Mouse (Mus musculus) midbrain, embryonic 11.5 days (tissue): ENCODE data around the gene Anxa5. TPM values are rescaled to one million over a fixed set of nuclear protein-coding genes. Genes with fewer than 3 reads are reported as not detected.

ENCODE experiments used
- ATAC-seq: fragments of 200-750 bp; cut with Nextera tagmentation; 2 replicates; pipeline ENCODE4 v1.8.0; 2017; ENCODE audit warnings: moderate TSS enrichment, moderate library complexity; ENCODE audit not compliant: low FRiP score
- DNase-seq: peaks from one replicate; pipeline ENCODE4 v3.0.0; 2015; ENCODE audit warnings: low spot score; ENCODE audit errors: missing footprints
- H3K27ac ChIP-seq: fragments of 300-500 bp; sonication (generic); 2 replicates; pipeline ENCODE4 v1.5.1; 2014; ENCODE audit warnings: low read depth, low read length
- H3K27me3 ChIP-seq: fragments of 300-500 bp; sonication (generic); 2 replicates; pipeline ENCODE4 v1.6.1; 2014; ENCODE audit warnings: mild to moderate bottlenecking, low read length, moderate library complexity, mixed read lengths; ENCODE audit not compliant: control insufficient read depth, insufficient read depth
- H3K36me3 ChIP-seq: fragments of 300-500 bp; sonication (generic); 2 replicates; pipeline ENCODE4 v1.6.1; 2014; ENCODE audit warnings: mild to moderate bottlenecking, low read length, moderate library complexity, mixed read lengths; ENCODE audit not compliant: control insufficient read depth, insufficient read depth
- H3K4me1 ChIP-seq: fragments of 300-500 bp; sonication (generic); 2 replicates; pipeline ENCODE4 v1.6.1; 2014; ENCODE audit warnings: low read length; ENCODE audit not compliant: control insufficient read depth, insufficient read depth
- H3K4me2 ChIP-seq: fragments of 300-500 bp; sonication (generic); 2 replicates; pipeline ENCODE4 v1.6.1; 2014; ENCODE audit warnings: mild to moderate bottlenecking, moderate library complexity
- H3K4me3 ChIP-seq: fragments of 300-500 bp; sonication (generic); 2 replicates; pipeline ENCODE4 v1.5.1; 2014; ENCODE audit warnings: low read depth, low read length
- H3K9ac ChIP-seq: fragments of 300-500 bp; sonication (generic); 2 replicates; pipeline ENCODE4 v1.6.1; 2014; ENCODE audit warnings: low read length
- H3K9me3 ChIP-seq: fragments of 300-500 bp; sonication (generic); 2 replicates; pipeline ENCODE4 v1.6.1; 2016; ENCODE audit warnings: low read length; ENCODE audit not compliant: control insufficient read depth
- WGBS: fragments of 180-500 bp; shearing (Covaris S2); extraction: QIAGEN DNeasy Blood & Tissue Kit; methylation state at CpG from one replicate; pipeline ENCODE4 v1.1.7; 2014; 5-methylcytosine and 5-hydroxymethylcytosine counted together
- polyA plus RNA-seq: library from polyadenylated mRNA; unstranded; fragments of >200 nt; fragmentation: Nextera tagmentation; extraction: Ambion mirVana; gene quantifications from 2 replicates; pipeline ENCODE4 v1.2.1, GENCODE M21; 2014

The Anxa5 gene
- polyA plus RNA-seq, 1 experiment from 2014 or later = 98.4 TPM

GRCm38 (mm10) chr3:36492716-36493391, 17.2 kb upstream of the Anxa5 start:
- Histone ChIP-seq H3K27ac (no peak overlapping the region), H3K9me3 (no peaks in the 10 kb centered on the region), H3K36me3 (no peaks in the 10 kb centered on the region), H3K4me2 (no peak overlapping the region), H3K27me3 (no peaks in the 10 kb centered on the region), H3K4me1 (no peaks in the 10 kb centered on the region), H3K4me3 (no peak overlapping the region), H3K9ac (no peak overlapping the region)
- 86% methylated on average over 9 of the region's 9 CpGs for WGBS
- ATAC-seq (no peak), DNase-seq (no peak)

- no peaks in the 10 kb centered on the region for H3K9me3 ChIP-seq
- H3K4me3 ChIP-seq = no peak overlapping the region
- H3K36me3 ChIP-seq = no peaks in the 10 kb centered on the region
- no peaks in the 10 kb centered on the region for H3K4me1 ChIP-seq
- no peak overlapping the region for H3K27ac ChIP-seq
- H3K27me3 ChIP-seq = no peaks in the 10 kb centered on the region
- H3K4me2 ChIP-seq = no peak overlapping the region
- 92% methylated on average over 5 of the region's 5 CpGs for WGBS
- H3K9ac ChIP-seq = no peak overlapping the region
- ATAC-seq (no peak), DNase-seq (no peak)
Observed at GRCm38 (mm10) chr3:36491535-36491934, 15.8 kb upstream of the Anxa5 start.

- Histone ChIP-seq H3K27me3 (no peaks in the 10 kb centered on the region), H3K4me2 (no peak overlapping the region), H3K4me3 (no peak overlapping the region), H3K4me1 (no peaks in the 10 kb centered on the region), H3K9me3 (no peaks in the 10 kb centered on the region), H3K27ac (no peak overlapping the region), H3K36me3 (no peaks in the 10 kb centered on the region), H3K9ac (no peak overlapping the region)
- ATAC-seq (no peak), DNase-seq (no peak)
- WGBS = 95% methylated on average over 1 of the region's 1 CpGs
Observed at GRCm38 (mm10) chr3:36489590-36489910, 13.9 kb upstream of the Anxa5 start.

- no peak overlapping the region for H3K4me2 ChIP-seq
- H3K27me3 ChIP-seq = no peaks in the 10 kb centered on the region
- no peak overlapping the region for H3K4me3 ChIP-seq
- WGBS = 83% methylated on average over 6 of the region's 6 CpGs
- no peak for DNase-seq
- no peak overlapping the region for H3K9ac ChIP-seq
- no peaks in the 10 kb centered on the region for H3K4me1 ChIP-seq
- no peaks in the 10 kb centered on the region for H3K36me3 ChIP-seq
- no peak for ATAC-seq
- no peaks in the 10 kb centered on the region for H3K9me3 ChIP-seq
- H3K27ac ChIP-seq = no peak overlapping the region
Observed at GRCm38 (mm10) chr3:36488899-36489589, 13.3 kb upstream of the Anxa5 start.

- no peak overlapping the region for H3K9ac ChIP-seq
- H3K27ac ChIP-seq = no peak overlapping the region
- H3K4me2 ChIP-seq = no peak overlapping the region
- DNase-seq (no peak), ATAC-seq (no peak)
- no peaks in the 10 kb centered on the region for H3K4me1 ChIP-seq
- no peaks in the 10 kb centered on the region for H3K36me3 ChIP-seq
- H3K9me3 ChIP-seq = no peaks in the 10 kb centered on the region
- no peaks in the 10 kb centered on the region for H3K27me3 ChIP-seq
- WGBS = 70% methylated on average over 1 of the region's 1 CpGs
- H3K4me3 ChIP-seq = no peak overlapping the region
Observed at GRCm38 (mm10) chr3:36488367-36488766, 12.7 kb upstream of the Anxa5 start.

GRCm38 (mm10) chr3:36486881-36487280, 11.2 kb upstream of the Anxa5 start:
- H3K36me3 ChIP-seq = no peaks in the 10 kb centered on the region
- no peaks in the 10 kb centered on the region for H3K9me3 ChIP-seq
- 90% methylated on average over 6 of the region's 6 CpGs for WGBS
- H3K27me3 ChIP-seq = no peaks in the 10 kb centered on the region
- no peak overlapping the region for H3K4me3 ChIP-seq
- no peak overlapping the region for H3K27ac ChIP-seq
- DNase-seq (no peak), ATAC-seq (no peak)
- H3K4me1 ChIP-seq = peaks cover 2% of the 10 kb centered on the region
- H3K4me2 ChIP-seq = no peak overlapping the region
- H3K9ac ChIP-seq = no peak overlapping the region

- 54% methylated on average over 6 of the region's 6 CpGs for WGBS
- Histone ChIP-seq H3K9ac (no peak overlapping the region), H3K4me2 (no peak overlapping the region), H3K27ac (no peak overlapping the region), H3K36me3 (no peaks in the 10 kb centered on the region), H3K4me1 (peaks cover 6% of the 10 kb centered on the region), H3K9me3 (no peaks in the 10 kb centered on the region), H3K27me3 (no peaks in the 10 kb centered on the region), H3K4me3 (no peak overlapping the region)
- DNase-seq (no peak), ATAC-seq (no peak)
Observed at GRCm38 (mm10) chr3:36486176-36486575, 10.5 kb upstream of the Anxa5 start.

- Histone ChIP-seq H3K9ac (no peak overlapping the region), H3K27me3 (no peaks in the 10 kb centered on the region), H3K9me3 (no peaks in the 10 kb centered on the region), H3K36me3 (no peaks in the 10 kb centered on the region), H3K4me2 (no peak overlapping the region), H3K4me1 (peaks cover 6% of the 10 kb centered on the region), H3K27ac (no peak overlapping the region), H3K4me3 (no peak overlapping the region)
- 90% methylated on average over 4 of the region's 4 CpGs for WGBS
- no peak for ATAC-seq
- DNase-seq = no peak
Observed at GRCm38 (mm10) chr3:36484292-36484691, 8.6 kb upstream of the Anxa5 start.

GRCm38 (mm10) chr3:36482940-36483339, 7.2 kb upstream of the Anxa5 start:
- H3K9me3 ChIP-seq = no peaks in the 10 kb centered on the region
- H3K4me3 ChIP-seq = no peak overlapping the region
- H3K27me3 ChIP-seq = no peaks in the 10 kb centered on the region
- DNase-seq = no peak
- peaks cover 6% of the 10 kb centered on the region for H3K4me1 ChIP-seq
- H3K36me3 ChIP-seq = no peaks in the 10 kb centered on the region
- H3K4me2 ChIP-seq = no peak overlapping the region
- ATAC-seq = no peak
- H3K9ac ChIP-seq = no peak overlapping the region
- H3K27ac ChIP-seq = no peak overlapping the region
- WGBS = 52% methylated on average over 9 of the region's 9 CpGs
